Mouse (Mus musculus) cerebellum, adult 2 months (tissue): ENCODE results near the gene Caly. TPM values are rescaled to one million over a fixed set of nuclear protein-coding genes. Genes with fewer than 3 reads are reported as not detected.
A peak's percentile ranks its signal among the peaks of the same experiment; 100 is the strongest.

Source experiments
- DNase-seq, 2 experiments: peaks; one replicate each; pipeline ENCODE4 v3.0.0; 2021
- H3K27ac ChIP-seq: fragments of 200-500 bp; 2 replicates; pipeline ENCODE4 v1.5.1; 2012; ENCODE audit warnings: low read length, control low read depth, inconsistent platforms; ENCODE audit not compliant: insufficient read depth
- H3K27me3 ChIP-seq: fragments of 200-500 bp; 2 replicates; pipeline ENCODE4 v1.6.1; 2012; ENCODE audit warnings: inconsistent platforms, mild to moderate bottlenecking, low read length, moderate library complexity; ENCODE audit not compliant: control insufficient read depth, insufficient read depth
- H3K4me1 ChIP-seq: fragments of 200-500 bp; 2 replicates; pipeline ENCODE4 v1.6.1; 2011; ENCODE audit warnings: low read length; ENCODE audit not compliant: control insufficient read depth, insufficient read depth
- H3K4me3 ChIP-seq: fragments of 200-500 bp; replicated peaks from 2 replicates; pipeline ENCODE3; 2011; ENCODE audit warnings: mild to moderate bottlenecking, low read depth, low read length, control low read depth; ENCODE audit not compliant: insufficient read depth
- CTCF ChIP-seq: fragments of 200-500 bp; IDR thresholded peaks from 2 replicates; pipeline ENCODE4 v1.5.1; 2011; ENCODE audit warnings: low read depth, mild to moderate bottlenecking, control low read depth, low read length, moderate library complexity, borderline replicate concordance; ENCODE audit not compliant: insufficient read depth
- POLR2A ChIP-seq: fragments of 200-500 bp; IDR thresholded peaks from 2 replicates; pipeline ENCODE4 v1.6.1; 2011; ENCODE audit warnings: low read length, control low read depth, borderline replicate concordance; ENCODE audit not compliant: insufficient read depth
- WGBS: fragments of 180-500 bp; shearing (Covaris S2); methylation state at CpG from one replicate; pipeline ENCODE4 v1.1.7; 2018; 5-methylcytosine and 5-hydroxymethylcytosine counted together
- polyA plus RNA-seq: library from polyadenylated mRNA; depleted of rRNA; stranded (reverse); fragments of >200 nt; gene quantifications from 2 replicates; pipeline ENCODE4 v1.2.3, GENCODE M21; 2012; rRNA removed

The Caly gene
- 189 and 198 TPM in 2 replicates for polyA plus RNA-seq

- peak; percentile 32; the same call in 1 of the 2 replicates for TF ChIP-seq POLR2A
- peak; percentile 71 for TF ChIP-seq CTCF
- peak; percentile 81 to 85 for DNase-seq
- WGBS, result 1% methylated on average over 18 of the region's 18 CpGs
- H3K4me3 ChIP-seq, result peak within 1 kb of the TSS; percentile 61
- no peaks in the 10 kb centered on the region for H3K4me1 ChIP-seq
- H3K27me3 ChIP-seq, result no peaks in the 10 kb centered on the region
- peak within 1 kb of the TSS; percentile 12 for H3K27ac ChIP-seq
Observed at GRCm38 (mm10) chr7:140082242-140082678, at the start of gene Caly. Caly (minus strand) TSS chr7:140082548.

GRCm38 (mm10) chr7:140127911-140128310 lies 45.6 kb upstream of the Caly start:
- DNase-seq, result no peak
- H3K4me3 ChIP-seq, result no peak overlapping the region
- H3K4me1 ChIP-seq, result 0 out of 2 replicates have a peak, but pooled peaks cover 2% of the 10 kb centered on the region
- WGBS, result 90% methylated on average over 2 of the region's 2 CpGs
- H3K27ac ChIP-seq, result no peak overlapping the region
- TF ChIP-seq POLR2A (no peak), CTCF (no peak)
- no peaks in the 10 kb centered on the region for H3K27me3 ChIP-seq

- TF ChIP-seq POLR2A (no peak), CTCF (no peak)
- 96% methylated on average over 3 of the region's 3 CpGs for WGBS
- Histone ChIP-seq H3K27me3 (no peaks in the 10 kb centered on the region), H3K27ac (no peak overlapping the region), H3K4me3 (no peak overlapping the region), H3K4me1 (0 out of 2 replicates have a peak, but pooled peaks cover 2% of the 10 kb centered on the region)
- DNase-seq, result no peak
Observed at GRCm38 (mm10) chr7:140126934-140127333, 44.6 kb upstream of the Caly start.

GRCm38 (mm10) chr7:140126022-140126350 lies 43.6 kb upstream of the Caly start:
- WGBS, result 16% methylated on average over 5 of the region's 5 CpGs
- Histone ChIP-seq H3K4me1 (0 out of 2 replicates have a peak, but pooled peaks cover 2% of the 10 kb centered on the region), H3K27me3 (no peaks in the 10 kb centered on the region), H3K4me3 (peak overlapping the region; percentile 55), H3K27ac (no peak overlapping the region)
- no peak for TF ChIP-seq CTCF
- no peak for TF ChIP-seq POLR2A
- no peak for DNase-seq

- Histone ChIP-seq H3K4me3 (peak overlapping the region; percentile 55), H3K27me3 (no peaks in the 10 kb centered on the region), H3K27ac (no peak overlapping the region), H3K4me1 (0 out of 2 replicates have a peak, but pooled peaks cover 2% of the 10 kb centered on the region)
- TF ChIP-seq CTCF (no peak), POLR2A (peak; percentile 78; the same call in 1 of the 2 replicates)
- under 1% methylated on average over 40 of the region's 40 CpGs for WGBS
- peak; percentile 92 to 93 for DNase-seq
Observed at GRCm38 (mm10) chr7:140125278-140126021, 43.1 kb upstream of the Caly start.

GRCm38 (mm10) chr7:140124382-140124781 lies 42.0 kb upstream of the Caly start:
- WGBS, result 94% methylated on average over 1 of the region's 1 CpGs
- Histone ChIP-seq H3K4me3 (no peak overlapping the region), H3K27ac (no peak overlapping the region), H3K4me1 (0 out of 2 replicates have a peak, but pooled peaks cover 2% of the 10 kb centered on the region), H3K27me3 (no peaks in the 10 kb centered on the region)
- no peak for DNase-seq
- TF ChIP-seq CTCF (no peak), POLR2A (no peak)

GRCm38 (mm10) chr7:140122765-140123164 lies 40.4 kb upstream of the Caly start:
- Histone ChIP-seq H3K27ac (no peak overlapping the region), H3K27me3 (no peaks in the 10 kb centered on the region), H3K4me1 (0 out of 2 replicates have a peak, but pooled peaks cover 2% of the 10 kb centered on the region), H3K4me3 (no peak overlapping the region)
- 33% methylated on average over 4 of the region's 4 CpGs for WGBS
- DNase-seq, result no peak
- TF ChIP-seq POLR2A (no peak), CTCF (no peak)
